Mouse (Mus musculus) C2C12 (cell line): ENCODE data around the gene Vps39.

Experiments used
- CEBPB ChIP-seq: IDR thresholded peaks from one replicate; pipeline ENCODE4 v1.6.1; 2011; ENCODE audit warnings: low read depth, mild to moderate bottlenecking, control low read depth, moderate library complexity
- CTCF ChIP-seq: IDR thresholded peaks from one replicate; pipeline ENCODE4 v1.5.1; 2011; ENCODE audit not compliant: control insufficient read depth, insufficient read depth, insufficient read length
- MAX ChIP-seq: IDR thresholded peaks from one replicate; pipeline ENCODE4 v1.6.1; 2011; ENCODE audit warnings: mild to moderate bottlenecking, control low read depth
- MYOD1 ChIP-seq: IDR thresholded peaks from one replicate; pipeline ENCODE4 v1.6.1; 2011; ENCODE audit warnings: low read depth; ENCODE audit not compliant: control insufficient read depth, insufficient read length

DNA sequence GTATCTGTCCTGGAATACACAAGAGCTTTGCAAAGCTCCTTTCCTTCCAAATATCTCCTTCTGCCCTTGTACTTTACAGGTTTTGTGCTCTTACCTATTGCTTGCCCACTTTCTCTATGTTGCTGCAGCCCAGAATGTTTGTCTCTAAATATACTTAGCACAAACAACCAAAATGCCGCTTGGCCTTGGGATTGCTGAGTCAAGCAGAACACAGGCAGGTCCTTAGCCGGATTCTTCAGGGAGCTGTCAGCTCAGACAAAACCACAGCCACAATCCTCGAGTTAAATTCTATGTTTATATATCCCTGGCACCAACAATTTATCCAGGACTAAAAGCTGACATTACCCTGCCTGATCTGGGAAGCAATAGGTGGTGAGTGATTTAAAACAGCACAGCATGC lies 36.4 kb upstream of the Vps39 start:
- TF ChIP-seq CEBPB (no peak), CTCF (no peak), MYOD1 (no peak), MAX (no peak)
